Mouse (Mus musculus) stomach, postnatal 0 days (tissue): ENCODE data around the gene Shc4.
A peak's percentile ranks its signal among the peaks of the same experiment; 100 is the strongest.

Experiments used
- CTCF ChIP-seq: IDR thresholded peaks from 2 replicates; pipeline ENCODE4 v1.5.1; 2016; ENCODE audit warnings: antibody characterized with exemption, low read depth, mild to moderate bottlenecking, moderate library complexity
- EP300 ChIP-seq: optimal IDR thresholded peaks from 2 replicates; pipeline ENCODE3; 2016; ENCODE audit warnings: antibody characterized with exemption

DNA sequence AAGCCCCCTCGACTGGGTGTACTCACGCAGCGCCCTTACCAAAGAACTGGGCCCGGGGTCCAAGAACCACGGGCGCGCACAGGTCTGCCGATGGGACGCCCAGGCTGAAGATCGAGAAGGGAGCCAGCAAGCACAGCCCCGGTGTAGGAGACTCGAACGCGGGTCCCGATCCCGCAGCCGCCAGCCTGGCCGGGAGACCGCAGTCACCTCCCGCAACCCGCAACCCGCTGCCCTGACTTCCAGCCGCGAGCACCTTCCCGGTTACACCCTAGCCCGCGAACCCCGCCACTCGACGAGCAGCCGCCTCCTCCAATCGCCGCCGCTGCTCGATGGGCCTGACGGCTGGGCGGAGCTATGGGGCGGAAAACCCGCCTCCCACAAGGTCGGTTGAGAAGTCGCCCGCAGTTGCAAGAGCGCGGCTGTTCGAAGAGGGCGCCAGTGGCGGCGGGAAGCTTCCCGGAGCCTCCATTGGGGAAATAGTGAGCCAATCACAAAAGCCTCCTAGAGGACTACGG is 99.1 kb downstream of the Shc4 start, which contains the start of gene Cep152:
- TF ChIP-seq CTCF (peak; percentile 64), EP300 (no peak)
